Mouse (Mus musculus): ENCODE data around the gene Arhgap18.

Gene Arhgap18

GRCm38 (mm10) chr10:26828412-26829137 is 75.4 kb downstream of the Arhgap18 start:
- DNase-seq (ENCODE audit: low read depth, low spot score): peak; percentile 10

DNA sequence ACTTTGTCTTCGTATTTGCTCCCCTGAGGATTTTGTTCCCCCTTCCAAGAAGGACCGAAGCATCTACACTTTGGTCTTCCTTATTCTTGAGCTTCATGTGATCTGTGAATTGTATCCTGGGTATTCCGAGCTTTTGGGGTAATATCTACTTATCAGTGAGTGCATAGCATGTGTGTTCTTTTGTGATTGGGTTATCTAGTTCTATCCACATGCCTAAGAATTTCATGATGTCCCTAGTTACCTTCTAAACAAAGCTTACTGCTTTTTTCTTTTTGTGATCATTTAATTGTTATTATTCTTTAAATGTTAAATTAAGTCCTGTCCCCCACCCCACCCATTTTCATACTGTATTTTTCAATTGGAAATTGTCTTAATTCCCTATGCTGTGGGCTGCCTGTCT is 78.8 kb downstream of the Arhgap18 start:
- no peak for DNase-seq (ENCODE audit: low read depth, low spot score)

GRCm38 (mm10) chr10:26832669-26833249 is 79.5 kb downstream of the Arhgap18 start:
- no peak for DNase-seq (ENCODE audit: low read depth, low spot score)

DNA sequence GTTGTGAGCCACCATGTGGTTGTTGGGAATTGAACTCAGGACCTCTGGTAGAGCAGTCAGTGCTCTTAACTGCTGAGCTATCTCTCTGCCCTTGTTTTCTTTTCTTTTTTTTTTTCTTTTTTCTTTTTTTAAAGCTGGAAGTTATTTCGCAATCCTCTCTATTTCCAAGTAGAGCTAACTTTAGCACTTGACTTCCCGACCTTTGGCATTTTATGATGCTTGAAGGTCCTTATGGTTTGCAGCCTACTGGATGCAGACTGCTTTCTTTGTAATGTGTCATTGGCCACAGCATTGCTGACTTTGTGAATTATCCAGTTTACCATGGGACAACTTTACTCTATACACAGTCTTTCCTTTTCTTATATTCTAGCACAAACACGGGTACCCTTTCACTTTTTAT is 80.2 kb downstream of the Arhgap18 start:
- no peak for DNase-seq (ENCODE audit: low read depth, low spot score)

DNA sequence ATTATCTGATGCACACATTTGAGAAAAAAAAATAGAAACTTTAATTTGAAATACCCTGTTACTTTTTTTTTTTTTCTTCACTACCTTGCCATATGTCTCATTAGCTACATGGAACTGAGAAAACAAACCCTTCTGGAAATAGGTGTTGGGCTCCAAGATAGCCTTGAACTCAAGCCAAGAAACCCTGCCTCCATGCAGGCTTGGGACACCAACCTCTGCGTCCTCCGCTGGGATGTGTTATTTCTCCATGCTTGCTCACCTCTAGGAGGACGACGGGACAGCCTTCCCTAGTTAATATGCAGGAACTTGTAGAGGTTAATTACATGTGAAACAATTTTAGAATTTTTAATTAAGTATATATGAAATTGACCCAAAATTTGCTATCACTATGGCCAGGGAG is 96.1 kb downstream of the Arhgap18 start:
- DNase-seq (ENCODE audit: low read depth, low spot score): no peak

DNA sequence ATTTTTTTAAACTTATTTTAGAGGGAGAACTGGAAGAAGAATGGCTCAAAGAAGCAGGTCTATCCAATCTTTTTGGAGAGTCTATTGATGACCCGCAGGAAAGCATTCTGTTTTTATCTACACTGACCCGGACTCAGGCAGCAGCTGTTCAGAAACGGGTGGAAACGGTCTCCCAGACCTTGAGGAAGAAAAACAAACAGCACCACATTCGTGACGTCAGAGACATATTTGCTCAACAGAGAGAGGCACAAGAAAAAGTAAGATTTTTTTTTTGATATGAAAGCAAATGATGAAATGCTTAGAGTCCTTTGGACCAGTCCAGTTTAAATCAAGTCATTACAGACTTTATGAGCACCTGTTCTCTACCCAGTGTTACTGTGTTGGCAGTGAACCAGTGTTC is 96.6 kb downstream of the Arhgap18 start:
- DNase-seq (ENCODE audit: low read depth, low spot score): no peak

DNA sequence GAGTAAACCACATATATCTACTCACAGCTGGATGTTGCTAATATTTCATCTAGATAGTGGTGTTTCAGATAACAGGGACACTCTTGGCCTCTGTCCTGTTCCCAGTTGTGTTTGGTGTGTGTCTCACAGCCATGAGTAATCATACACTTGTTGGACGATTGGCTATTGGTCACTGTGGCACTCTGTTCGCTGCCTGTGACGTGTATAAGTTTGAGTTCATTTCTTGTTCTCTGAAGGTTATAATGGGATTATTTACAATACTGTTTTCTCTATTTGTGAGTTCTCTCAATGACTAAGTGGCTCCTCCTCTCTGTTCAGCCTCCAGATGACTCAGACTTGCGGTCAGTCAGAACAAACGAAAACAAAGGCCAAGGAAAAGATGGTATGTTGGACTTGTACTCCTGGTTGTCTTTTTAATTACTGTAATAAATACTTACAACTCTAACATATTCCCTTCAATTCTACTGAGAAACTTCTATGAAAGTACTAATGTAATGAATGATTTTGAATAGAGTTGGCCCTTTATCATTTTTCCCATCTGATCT is 101.4 kb downstream of the Arhgap18 start:
- no peak for DNase-seq (ENCODE audit: low read depth, low spot score)

- DNase-seq (ENCODE audit: low read depth, low spot score): no peak
Measured at GRCm38 (mm10) chr10:26855851-26856535, 102.8 kb downstream of the Arhgap18 start.

- DNase-seq (ENCODE audit: low read depth, low spot score): no peak
Measured at GRCm38 (mm10) chr10:26857583-26857982, 104.4 kb downstream of the Arhgap18 start.

DNA sequence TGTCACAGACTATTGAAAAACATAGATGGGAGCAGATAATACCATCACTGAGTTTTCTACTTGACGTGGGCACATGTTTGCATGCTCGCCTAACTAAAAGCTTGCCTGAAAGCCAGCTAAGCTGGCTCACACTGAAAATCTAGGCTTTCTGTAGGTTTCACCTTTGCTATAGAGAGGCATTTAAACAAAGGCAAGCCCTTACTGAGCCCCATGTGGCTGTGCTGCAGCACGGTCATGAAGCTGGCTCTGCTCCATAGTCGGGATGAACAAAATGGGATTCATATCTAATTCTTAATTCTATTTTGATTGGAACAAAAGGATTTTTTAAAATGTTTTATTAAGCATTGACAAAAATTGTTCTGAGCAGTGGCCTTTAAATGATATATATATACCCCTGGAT is 105.3 kb downstream of the Arhgap18 start:
- no peak for DNase-seq (ENCODE audit: low read depth, low spot score)

GRCm38 (mm10) chr10:26861231-26861630 is 108.0 kb downstream of the Arhgap18 start:
- DNase-seq (ENCODE audit: low read depth, low spot score): no peak

- no peak for DNase-seq (ENCODE audit: low read depth, low spot score)
Measured at GRCm38 (mm10) chr10:26862207-26862606, 109.0 kb downstream of the Arhgap18 start.

- DNase-seq (ENCODE audit: low read depth, low spot score): no peak
Measured at GRCm38 (mm10) chr10:26863982-26864381, 110.8 kb downstream of the Arhgap18 start.

DNA sequence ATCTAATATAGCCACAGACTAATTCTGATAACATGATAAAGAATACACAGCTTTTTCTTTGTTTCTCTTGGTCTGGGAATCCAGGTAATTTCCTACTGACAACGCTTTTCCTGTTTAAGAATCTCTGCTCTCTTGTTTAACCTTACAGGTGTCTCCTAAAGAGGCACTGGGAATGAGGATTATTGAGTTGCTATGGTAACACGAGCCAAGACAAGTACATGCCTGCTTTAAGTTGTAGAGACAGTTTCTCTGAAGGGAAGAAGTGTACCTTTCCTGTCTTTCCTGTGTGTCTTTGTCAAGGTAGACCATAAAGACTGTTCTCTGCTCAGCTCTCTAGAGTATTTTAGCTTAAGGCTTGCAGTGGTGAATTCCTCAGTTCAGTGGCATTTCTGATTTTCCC is 117.6 kb downstream of the Arhgap18 start:
- no peak for DNase-seq (ENCODE audit: low read depth, low spot score)

DNA sequence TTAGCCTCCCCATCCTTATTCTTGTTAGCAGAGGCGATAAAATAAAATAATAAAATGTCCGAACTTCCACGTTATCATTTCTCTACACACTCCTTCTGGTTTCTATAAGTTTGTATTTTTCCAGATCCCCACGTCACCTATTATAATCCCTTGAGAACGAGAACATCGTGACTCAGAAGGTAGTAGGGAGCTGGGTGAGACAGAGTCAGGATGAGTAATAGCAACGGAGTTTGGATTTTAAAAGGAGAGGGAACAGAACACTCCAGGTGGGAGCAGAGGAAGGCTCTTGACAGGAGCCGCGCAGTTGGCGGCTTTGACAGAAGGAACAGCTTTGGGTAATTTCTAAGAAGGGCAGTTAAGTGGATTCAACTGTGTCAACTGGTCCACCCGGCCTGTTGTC is 124.1 kb downstream of the Arhgap18 start:
- no peak for DNase-seq (ENCODE audit: low read depth, low spot score)

GRCm38 (mm10) chr10:26878924-26879600 is 125.8 kb downstream of the Arhgap18 start:
- DNase-seq (ENCODE audit: low read depth, low spot score): peak; percentile 53

- DNase-seq (ENCODE audit: low read depth, low spot score): no peak
Measured at GRCm38 (mm10) chr10:26884949-26885348, 131.7 kb downstream of the Arhgap18 start.

- no peak for DNase-seq (ENCODE audit: low read depth, low spot score)
Measured at GRCm38 (mm10) chr10:26889226-26889625, 136.0 kb downstream of the Arhgap18 start.

GRCm38 (mm10) chr10:26889754-26890153 is 136.5 kb downstream of the Arhgap18 start:
- DNase-seq (ENCODE audit: low read depth, low spot score): no peak

DNA sequence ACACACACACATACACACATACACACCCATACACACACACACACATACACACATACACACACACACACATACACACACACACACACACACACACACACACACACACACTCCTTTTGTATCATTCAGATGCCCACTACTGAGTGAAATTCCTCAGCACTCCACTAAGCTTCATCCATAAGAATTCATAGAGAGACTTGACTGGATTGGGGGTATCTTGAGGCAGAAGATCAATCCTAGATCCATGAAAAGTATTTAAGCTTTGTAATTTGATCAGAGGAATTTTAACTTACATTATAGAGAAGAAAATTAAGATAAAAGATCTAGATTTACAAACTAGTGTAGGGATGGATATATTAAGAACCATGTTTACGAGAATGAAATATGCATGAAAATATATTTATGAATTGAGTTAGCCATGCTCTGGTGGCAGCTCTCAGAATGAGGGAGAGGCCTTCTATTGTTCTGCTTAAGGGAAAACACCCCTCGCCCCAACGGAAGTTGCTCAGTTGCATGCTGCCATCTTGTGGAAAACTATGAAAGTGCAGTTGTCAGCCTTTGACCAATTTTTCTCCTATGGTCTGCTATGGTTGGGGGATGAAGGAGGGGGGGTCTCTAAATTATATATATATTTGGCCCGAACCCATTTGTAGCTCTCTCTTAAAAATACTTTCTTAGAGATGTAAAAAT is 137.2 kb downstream of the Arhgap18 start:
- DNase-seq (ENCODE audit: low read depth, low spot score): peak; percentile 71

DNA sequence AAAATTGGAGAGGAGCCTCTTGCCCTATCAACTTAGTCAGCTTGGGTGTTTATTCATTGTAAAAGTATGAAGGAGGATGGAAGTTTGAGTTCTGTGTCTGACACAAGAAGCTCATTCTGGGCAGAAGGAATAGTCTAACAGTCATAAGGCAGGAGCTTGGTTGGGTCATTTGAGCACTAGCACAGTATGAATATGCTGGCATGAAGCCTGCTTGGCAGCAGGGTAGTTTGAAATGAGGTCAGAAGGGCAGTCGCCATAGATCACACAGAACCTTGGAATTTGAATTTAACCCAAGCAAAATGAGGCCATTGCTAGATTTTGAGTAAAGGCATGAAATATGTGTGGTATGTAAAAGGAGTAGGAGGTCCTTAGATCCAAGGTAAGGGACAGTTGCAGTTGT is 139.9 kb downstream of the Arhgap18 start:
- no peak for DNase-seq (ENCODE audit: low read depth, low spot score)
